Comparison of ENCODE assay signal across 21 mouse cellular contexts in the genomic region with DNA sequence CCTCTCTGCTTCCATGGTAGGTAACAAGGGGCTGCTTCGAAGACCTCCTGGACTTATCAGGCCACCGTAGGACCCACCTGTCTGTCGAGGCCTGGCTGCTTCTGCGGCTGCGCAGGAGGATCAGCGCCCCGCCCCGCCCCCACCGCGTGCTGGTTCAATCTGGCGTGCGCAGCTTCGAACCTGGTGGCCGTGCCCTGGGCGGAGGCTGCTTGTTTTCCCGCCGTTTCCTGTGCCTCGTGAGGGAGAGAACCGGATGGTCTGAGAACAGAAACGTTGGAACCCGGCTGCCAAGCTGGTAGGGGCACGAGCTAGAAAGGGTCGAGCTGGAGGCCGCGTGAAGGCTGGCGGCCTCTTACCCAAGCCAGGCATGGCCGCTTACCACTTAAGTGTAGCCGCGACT. TPM values are rescaled to one million over a fixed set of nuclear protein-coding genes. Genes with fewer than 3 reads are reported as not detected.
"Had no signal": no experiment of that assay in that cellular context is flagged by ENCODE, and none has a peak within 500 bp of the region (broad histone marks: within the 10 kb centered on the region; RNA-seq: fewer than 3 reads in every experiment).

A gene (plus strand): TSS at position 151 of the 400 bp plus-strand sequence.

- ATAC-seq: liver, embryonic 12.5 days; midbrain, embryonic 16.5 days had no signal

- H3K4me3 ChIP-seq: limb, embryonic 15.5 days; liver, embryonic 12.5 days; midbrain, embryonic 12.5 days; neural tube, embryonic 13.5 days; stomach, embryonic 15.5 days had no signal

- H3K27me3 ChIP-seq: limb, embryonic 15.5 days; liver, embryonic 12.5 days; midbrain, embryonic 12.5 days; neural tube, embryonic 13.5 days; stomach, embryonic 15.5 days had no signal

- H3K9ac ChIP-seq: limb, embryonic 15.5 days; liver, embryonic 12.5 days; lung, embryonic 14.5 days; midbrain, embryonic 12.5 days; neural tube, embryonic 13.5 days; stomach, embryonic 15.5 days had no signal

- H3K27ac ChIP-seq: limb, embryonic 15.5 days; liver, embryonic 12.5 days; midbrain, embryonic 12.5 days; neural tube, embryonic 13.5 days; stomach, embryonic 15.5 days had no signal

- H3K36me3 ChIP-seq: limb, embryonic 15.5 days; liver, embryonic 12.5 days; midbrain, embryonic 12.5 days; neural tube, embryonic 13.5 days; stomach, embryonic 15.5 days had no signal

- H3K4me2 ChIP-seq: limb, embryonic 15.5 days; liver, embryonic 12.5 days; lung, embryonic 14.5 days; midbrain, embryonic 12.5 days; neural tube, embryonic 13.5 days; stomach, embryonic 15.5 days had no signal

- H3K4me1 ChIP-seq: limb, embryonic 15.5 days; midbrain, embryonic 12.5 days; neural tube, embryonic 13.5 days; stomach, embryonic 15.5 days had no signal

- DNase-seq: kidney, adult 8-10 months; kidney, postnatal 25 days; layer of hippocampus, adult 9-11 months; layer of hippocampus, postnatal 36 days; lung, embryonic 14.5 days; lung, postnatal 10 days; right cerebral cortex, postnatal 14 days; thymus, adult 2 months had no signal

- H3K9me3 ChIP-seq: limb, embryonic 15.5 days; liver, embryonic 12.5 days; midbrain, embryonic 12.5 days; neural tube, embryonic 13.5 days; stomach, embryonic 15.5 days had no signal

RNA-seq across cellular contexts. Expression of the gene that starts here (rescaled TPM):
- total RNA-seq: layer of hippocampus, adult 18-20 months; layer of hippocampus, postnatal 36 days; left cerebral cortex, adult 8-10 months; left cerebral cortex, postnatal 25 days; megakaryocyte-erythroid progenitor cell, adult 5-6 weeks had no signal
- polyA plus RNA-seq: limb, embryonic 11.5 days; limb, embryonic 15.5 days; liver, embryonic 12.5 days; liver, embryonic 16.5 days; lung, embryonic 14.5 days; midbrain, embryonic 12.5 days; midbrain, embryonic 16.5 days; neural tube, embryonic 13.5 days; spleen, adult 2 months; stomach, embryonic 15.5 days had no signal
